Mouse (Mus musculus): Measurements from ENCODE around the gene Tial1. TPM values are rescaled to one million over a fixed set of nuclear protein-coding genes. Genes with fewer than 3 reads are reported as not detected.

Gene Tial1
- polyA plus RNA-seq, 1 experiment from 2014 or later = 16.5 TPM

DNA sequence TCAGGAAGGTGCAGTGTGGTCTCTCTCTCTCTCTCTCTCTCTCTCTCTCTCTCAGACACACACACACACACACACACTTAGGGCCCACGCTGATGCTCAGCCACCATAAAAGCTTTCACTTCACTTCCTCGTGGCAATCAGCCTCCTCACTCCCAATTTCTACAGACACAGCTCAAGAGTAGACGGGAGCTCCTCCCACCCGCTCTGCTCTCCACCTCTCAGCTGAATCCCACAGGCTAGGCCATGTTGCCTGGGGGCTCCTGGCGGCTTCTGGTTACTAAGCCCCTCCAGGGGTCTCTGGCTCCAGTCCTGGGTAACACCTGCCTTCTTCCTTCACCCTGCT, 68.6 kb downstream of the Tial1 start:
- Histone ChIP-seq H3K4me1 (ENCODE audit: control insufficient read depth, insufficient read depth, low read length) (peaks cover 42% of the 10 kb centered on the region), H3K4me2 (ENCODE audit: low read depth, low read length) (no peak overlapping the region), H3K4me3 (ENCODE audit: low read length) (no peak overlapping the region), H3K36me3 (ENCODE audit: control insufficient read depth, insufficient read depth) (no peaks in the 10 kb centered on the region), H3K9me3 (replicated peaks; ENCODE audit: control insufficient read depth, low read length) (no peaks in the 10 kb centered on the region), H3K9ac (ENCODE audit: low read length) (no peak overlapping the region), H3K27me3 (ENCODE audit: control insufficient read depth, insufficient read depth, low read length) (no peaks in the 10 kb centered on the region), H3K27ac (ENCODE audit: low read length) (peak overlapping the region; percentile 25)
- 40% methylated on average over 5 of the region's 5 CpGs for WGBS
- ATAC-seq (replicated peaks; ENCODE audit: extremely low read depth, insufficient read depth, low FRiP score) = no peak

DNA sequence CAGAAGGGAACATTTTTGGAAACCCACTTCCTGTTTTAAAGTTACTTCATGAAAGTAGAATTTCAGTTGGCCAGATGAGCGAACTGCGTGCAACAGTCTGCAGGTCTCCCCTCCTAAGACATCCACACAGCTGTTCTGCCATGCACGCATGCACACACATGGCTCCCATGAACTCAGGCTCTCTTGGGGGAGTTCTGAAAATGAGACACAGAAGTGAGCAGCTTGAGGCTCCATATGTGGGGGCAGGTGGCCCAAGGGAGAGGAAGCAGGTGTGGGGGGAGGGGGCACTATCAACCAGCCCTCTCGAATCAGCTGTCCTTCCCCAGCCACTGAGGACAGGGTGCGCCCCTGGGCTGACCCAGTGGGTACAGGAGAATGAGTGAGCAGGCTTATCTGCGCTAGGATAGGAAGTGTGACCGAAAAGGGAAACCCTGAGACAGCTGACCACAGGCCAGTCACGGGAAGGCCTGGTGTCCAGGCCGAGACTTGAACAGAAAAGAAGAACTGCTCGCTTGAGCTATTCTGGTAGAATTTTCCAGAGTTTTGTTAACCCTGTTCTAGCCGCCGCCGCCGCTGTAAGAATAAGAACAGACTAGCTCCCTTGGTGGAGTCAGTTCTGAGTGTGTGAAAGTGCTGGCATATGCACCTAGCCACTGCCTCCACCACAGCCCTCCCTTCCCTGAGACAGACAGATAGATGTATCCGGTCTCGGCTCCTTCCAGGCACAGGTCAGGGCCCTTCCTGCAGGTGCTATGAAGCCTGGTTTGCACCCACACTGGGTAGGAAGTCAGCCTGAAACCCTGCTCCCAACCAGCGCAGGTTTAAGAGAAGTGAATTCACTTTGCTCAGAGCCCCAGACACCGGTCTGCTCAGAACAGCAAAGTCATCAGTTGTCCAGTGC, 69.2 kb downstream of the Tial1 start:
- ATAC-seq (replicated peaks; ENCODE audit: extremely low read depth, insufficient read depth, low FRiP score) = peak; percentile 49
- no peaks in the 10 kb centered on the region for H3K36me3 ChIP-seq (ENCODE audit: control insufficient read depth, insufficient read depth)
- H3K4me2 ChIP-seq (ENCODE audit: low read depth, low read length) = 0 out of 2 replicates have a peak overlapping the region, but pooled peaks have one; percentile 0
- H3K27ac ChIP-seq (ENCODE audit: low read length) = peak overlapping the region; percentile 25
- no peaks in the 10 kb centered on the region for H3K9me3 ChIP-seq (replicated peaks; ENCODE audit: control insufficient read depth, low read length)
- H3K9ac ChIP-seq (ENCODE audit: low read length) = no peak overlapping the region
- no peak overlapping the region for H3K4me3 ChIP-seq (ENCODE audit: low read length)
- no peaks in the 10 kb centered on the region for H3K27me3 ChIP-seq (ENCODE audit: control insufficient read depth, insufficient read depth, low read length)
- H3K4me1 ChIP-seq (ENCODE audit: control insufficient read depth, insufficient read depth, low read length) = peaks cover 42% of the 10 kb centered on the region
- 48% methylated on average over 18 of the region's 18 CpGs for WGBS

- WGBS = 27% methylated on average over 12 of the region's 12 CpGs
- Histone ChIP-seq H3K36me3 (ENCODE audit: control insufficient read depth, insufficient read depth) (no peaks in the 10 kb centered on the region), H3K4me1 (ENCODE audit: control insufficient read depth, insufficient read depth, low read length) (peaks cover 42% of the 10 kb centered on the region), H3K27ac (ENCODE audit: low read length) (peak overlapping the region; percentile 25), H3K9ac (ENCODE audit: low read length) (no peak overlapping the region; the same call in 1 of the 2 replicates), H3K27me3 (ENCODE audit: control insufficient read depth, insufficient read depth, low read length) (no peaks in the 10 kb centered on the region), H3K4me3 (ENCODE audit: low read length) (no peak overlapping the region), H3K9me3 (replicated peaks; ENCODE audit: control insufficient read depth, low read length) (no peaks in the 10 kb centered on the region), H3K4me2 (ENCODE audit: low read depth, low read length) (no peak overlapping the region)
- ATAC-seq (replicated peaks; ENCODE audit: extremely low read depth, insufficient read depth, low FRiP score) = 0 out of 2 replicates have a peak, but pooled peaks have one; percentile 16
Measured at GRCm38 (mm10) chr7:128391267-128392057, 70.1 kb downstream of the Tial1 start.

Small RNA genes within 50 kb of the gene (microRNA-seq; reads per million reads assigned to microRNA genes)
- gene Gm24365 = not detected

Other genes with a start within 250 kb of the Tial1 start
- gene Armc5, start 224.4 kb downstream of the Tial1 start, polyA plus RNA-seq (2015; fragmentation: Nextera tagmentation; extraction: Ambion mirVana) = 12.8 and 13.8 TPM in 2 replicates
- 4.9 and 6.8 TPM in 2 replicates for gene 9130023H24Rik, start 223.7 kb downstream of the Tial1 start, polyA plus RNA-seq (2015; fragmentation: Nextera tagmentation; extraction: Ambion mirVana)
- gene Tgfb1i1, start 214.9 kb downstream of the Tial1 start, polyA plus RNA-seq (2015; fragmentation: Nextera tagmentation; extraction: Ambion mirVana) = 161 and 168 TPM in 2 replicates
- gene Slc5a2, start 196.1 kb downstream of the Tial1 start, polyA plus RNA-seq (2015; fragmentation: Nextera tagmentation; extraction: Ambion mirVana) = 0.11 TPM in 1 of 2 replicates, not detected in the other
- 14.2 and 15.9 TPM in 2 replicates for gene BC017158, start 163.5 kb downstream of the Tial1 start, polyA plus RNA-seq (2015; fragmentation: Nextera tagmentation; extraction: Ambion mirVana)
- 10.1 and 11.6 TPM in 2 replicates for gene Rgs10, start 43.0 kb downstream of the Tial1 start, polyA plus RNA-seq (2015; fragmentation: Nextera tagmentation; extraction: Ambion mirVana)
- gene Bag3, start 61.9 kb upstream of the Tial1 start, polyA plus RNA-seq (2015; fragmentation: Nextera tagmentation; extraction: Ambion mirVana) = 22.7 and 25.9 TPM in 2 replicates
- gene Inpp5f, start 149.6 kb upstream of the Tial1 start, polyA plus RNA-seq (2015; fragmentation: Nextera tagmentation; extraction: Ambion mirVana) = 10.0 and 10.3 TPM in 2 replicates